Mouse (Mus musculus) kidney, adult 2 months (tissue): Measurements from ENCODE around the gene Sost.

Experiments used
- CTCF ChIP-seq: fragments of 200-500 bp; conservative IDR thresholded peaks from 2 replicates; pipeline ENCODE4 v1.5.1; 2011; ENCODE audit warnings: low read depth, mild to moderate bottlenecking, control low read depth, low read length, moderate library complexity, mixed read lengths; ENCODE audit not compliant: insufficient read depth, insufficient read length
- POLR2A ChIP-seq: fragments of 200-500 bp; IDR thresholded peaks from one replicate; pipeline ENCODE4 v1.6.1; 2011; ENCODE audit warnings: low read depth, low read length, control low read depth

GRCm38 (mm10) chr11:101943055-101943454 lies 23.8 kb downstream of the Sost start:
- TF ChIP-seq CTCF (no peak), POLR2A (no peak)
